Mouse (Mus musculus) lung, embryonic 15.5 days (tissue): ENCODE measurements at regions not wholly inside any gene's neighbourhood (a gene's known extent, or its start where the extent isn't known, plus 50 kb on each side); places are given as distances from the start of the nearest gene placed in this dataset.

Experiments used
- ATAC-seq: fragments of 200-750 bp; cut with Nextera tagmentation; 2 replicates; pipeline ENCODE4 v1.8.0; 2017; ENCODE audit warnings: moderate number of reproducible peaks, borderline replicate concordance; ENCODE audit not compliant: low FRiP score, low TSS enrichment; ENCODE audit errors: extremely low read depth
- H3K27ac ChIP-seq: fragments of 300-500 bp; sonication (generic); 2 replicates; pipeline ENCODE4 v1.5.1; 2015; ENCODE audit warnings: moderate library complexity, mild to moderate bottlenecking, inconsistent platforms
- H3K27me3 ChIP-seq: fragments of 300-500 bp; sonication (generic); 2 replicates; pipeline ENCODE4 v1.6.1; 2015; ENCODE audit warnings: inconsistent platforms
- H3K36me3 ChIP-seq: fragments of 300-500 bp; sonication (generic); 2 replicates; pipeline ENCODE4 v1.6.1; 2015; ENCODE audit warnings: inconsistent platforms
- H3K4me1 ChIP-seq: fragments of 300-500 bp; sonication (generic); 2 replicates; pipeline ENCODE4 v1.6.1; 2015; ENCODE audit warnings: inconsistent platforms
- H3K4me2 ChIP-seq: fragments of 300-500 bp; sonication (generic); 2 replicates; pipeline ENCODE4 v1.6.1; 2015; ENCODE audit warnings: inconsistent platforms, mild to moderate bottlenecking, moderate library complexity
- H3K4me3 ChIP-seq: fragments of 300-500 bp; sonication (generic); 2 replicates; pipeline ENCODE4 v1.5.1; 2015; ENCODE audit warnings: mild to moderate bottlenecking, inconsistent platforms
- H3K9ac ChIP-seq: fragments of 300-500 bp; sonication (generic); 2 replicates; pipeline ENCODE4 v1.6.1; 2015; ENCODE audit warnings: inconsistent platforms
- H3K9me3 ChIP-seq: fragments of 300-500 bp; sonication (generic); 2 replicates; pipeline ENCODE4 v1.6.1; 2016; ENCODE audit warnings: inconsistent platforms
- WGBS: fragments of 180-500 bp; shearing (Covaris S2); methylation state at CpG from one replicate; pipeline ENCODE4 v1.1.7; 2015; 5-methylcytosine and 5-hydroxymethylcytosine counted together

DNA sequence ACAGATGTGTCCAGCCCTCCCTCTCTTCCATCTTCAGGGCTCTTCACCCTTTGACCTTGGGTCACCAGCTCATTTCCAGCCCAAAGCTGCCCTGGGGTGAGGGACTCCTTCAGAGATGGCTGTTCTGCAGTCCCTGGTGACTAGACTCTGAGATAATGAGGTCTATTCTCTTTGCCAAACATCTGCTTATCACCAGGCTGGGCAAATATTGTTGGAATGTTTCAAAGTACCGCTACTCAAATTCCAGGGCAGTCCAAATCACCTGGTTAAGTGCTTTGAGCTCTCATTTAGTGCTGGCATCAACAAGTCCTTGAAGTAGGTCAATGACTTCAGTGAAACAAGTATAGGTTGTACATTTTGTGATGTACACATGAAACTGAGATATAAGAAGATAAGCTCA, 57.3 kb upstream of the Zfp648 start:
- no peak overlapping the region for H3K27ac ChIP-seq
- H3K9ac ChIP-seq: no peak overlapping the region
- no peak for ATAC-seq
- no peaks in the 10 kb centered on the region for H3K4me1 ChIP-seq
- peaks cover 11% of the 10 kb centered on the region for H3K27me3 ChIP-seq
- no peak overlapping the region for H3K4me3 ChIP-seq
- 17% methylated on average over 1 of the region's 1 CpGs for WGBS
- H3K36me3 ChIP-seq: no peaks in the 10 kb centered on the region
- H3K4me2 ChIP-seq: no peak overlapping the region
- H3K9me3 ChIP-seq: no peaks in the 10 kb centered on the region

GRCm38 (mm10) chr1:154147001-154147571, 53.9 kb upstream of the Zfp648 start:
- H3K9me3 ChIP-seq: no peaks in the 10 kb centered on the region
- H3K9ac ChIP-seq: no peak overlapping the region
- no peak overlapping the region for H3K4me3 ChIP-seq
- H3K4me1 ChIP-seq: peaks cover 14% of the 10 kb centered on the region
- no peak overlapping the region for H3K4me2 ChIP-seq
- no peaks in the 10 kb centered on the region for H3K36me3 ChIP-seq
- no peaks in the 10 kb centered on the region; the same call in 1 of the 2 replicates for H3K27me3 ChIP-seq
- 73% methylated on average over 3 of the region's 3 CpGs for WGBS
- H3K27ac ChIP-seq: no peak overlapping the region
- no peak for ATAC-seq

DNA sequence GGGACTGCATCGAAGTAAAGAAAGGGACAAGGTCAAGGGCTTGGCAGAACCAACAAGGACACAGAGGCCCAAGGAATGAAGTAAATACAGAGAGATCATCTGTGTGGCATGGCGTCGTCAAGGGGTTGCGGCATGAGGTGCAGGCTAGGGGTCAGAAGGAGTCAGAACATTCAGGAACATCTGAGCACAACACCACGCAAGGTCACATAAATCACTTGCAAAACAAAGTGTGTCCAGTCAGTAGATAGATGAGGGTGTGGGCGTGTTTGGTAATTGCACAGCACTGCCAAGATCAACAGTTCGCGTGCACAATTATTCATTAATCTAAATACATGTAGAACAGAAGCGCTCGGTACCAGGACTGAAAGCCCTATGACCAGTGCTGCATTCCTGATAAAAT, 52.0 kb upstream of the Zfp648 start:
- no peak overlapping the region for H3K4me2 ChIP-seq
- no peak overlapping the region for H3K4me3 ChIP-seq
- no peak for ATAC-seq
- no peak overlapping the region for H3K9ac ChIP-seq
- H3K27ac ChIP-seq: no peak overlapping the region
- no peaks in the 10 kb centered on the region for H3K36me3 ChIP-seq
- WGBS: 71% methylated on average over 10 of the region's 10 CpGs
- H3K27me3 ChIP-seq: no peaks in the 10 kb centered on the region
- peaks cover 14% of the 10 kb centered on the region for H3K4me1 ChIP-seq
- no peaks in the 10 kb centered on the region for H3K9me3 ChIP-seq

DNA sequence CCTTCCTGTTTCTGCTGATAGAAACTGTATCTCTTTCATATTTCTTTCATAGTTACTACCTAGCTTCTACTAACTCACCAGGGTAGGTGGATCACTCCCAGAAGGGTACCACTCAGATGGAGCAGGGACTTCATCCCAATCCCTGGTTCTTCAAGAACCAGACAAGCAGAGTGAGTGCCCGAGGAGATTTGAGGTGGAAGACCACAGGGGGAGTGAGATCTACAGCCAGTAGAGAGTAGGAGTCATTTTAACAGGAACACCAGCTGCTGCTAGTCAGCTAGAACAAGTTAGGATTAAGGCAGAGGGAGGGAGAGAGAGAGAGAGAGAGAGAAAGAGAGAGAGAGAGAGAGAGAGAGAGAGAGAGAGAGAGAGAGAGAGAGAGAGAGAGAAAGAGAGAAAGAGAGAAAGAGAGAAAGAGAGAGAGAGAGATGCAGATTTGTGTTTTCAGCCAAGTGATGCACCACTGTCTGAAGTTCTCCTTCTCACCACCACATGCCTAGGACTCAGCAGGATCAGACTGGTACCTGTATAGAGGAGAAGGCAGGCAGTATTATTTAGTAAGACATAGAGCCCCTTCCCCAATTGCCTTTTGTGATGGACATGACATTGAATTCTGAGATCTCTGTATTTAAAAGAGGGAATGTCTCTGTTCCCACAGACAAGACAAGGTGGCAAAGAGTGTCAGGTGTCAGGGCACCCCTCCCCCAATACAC, 51.4 kb upstream of the Zfp648 start:
- WGBS: 29% methylated on average over 1 of the region's 1 CpGs

GRCm38 (mm10) chr1:154150167-154150851, 50.7 kb upstream of the Zfp648 start:
- Histone ChIP-seq H3K4me3 (no peak overlapping the region), H3K27ac (peak overlapping the region; percentile 83), H3K27me3 (no peaks in the 10 kb centered on the region), H3K4me2 (peak overlapping the region; percentile 44), H3K36me3 (no peaks in the 10 kb centered on the region), H3K9me3 (no peaks in the 10 kb centered on the region), H3K4me1 (peaks cover 14% of the 10 kb centered on the region), H3K9ac (no peak overlapping the region)
- ATAC-seq: peak; percentile 94
- 10% methylated on average over 8 of the region's 8 CpGs for WGBS

More for the DNA sequence above, 51.4 kb upstream of the Zfp648 start:
- peaks cover 14% of the 10 kb centered on the region for H3K4me1 ChIP-seq
- H3K27me3 ChIP-seq: no peaks in the 10 kb centered on the region
- peak overlapping the region; percentile 44; the same call in 1 of the 2 replicates for H3K4me2 ChIP-seq
- H3K9ac ChIP-seq: no peak overlapping the region
- peak overlapping the region; percentile 83; the same call in 1 of the 2 replicates for H3K27ac ChIP-seq
- ATAC-seq: peak; percentile 21; the same call in 1 of the 2 replicates
- H3K9me3 ChIP-seq: no peaks in the 10 kb centered on the region
- no peak overlapping the region for H3K4me3 ChIP-seq
- no peaks in the 10 kb centered on the region for H3K36me3 ChIP-seq
